Mouse (Mus musculus): Measurements from ENCODE around the gene Gtf2ird1.

Gene Gtf2ird1

GRCm38 (mm10) chr5:134442066-134442465 is 14.4 kb downstream of the Gtf2ird1 start:
- DNase-seq, result no peak

DNA sequence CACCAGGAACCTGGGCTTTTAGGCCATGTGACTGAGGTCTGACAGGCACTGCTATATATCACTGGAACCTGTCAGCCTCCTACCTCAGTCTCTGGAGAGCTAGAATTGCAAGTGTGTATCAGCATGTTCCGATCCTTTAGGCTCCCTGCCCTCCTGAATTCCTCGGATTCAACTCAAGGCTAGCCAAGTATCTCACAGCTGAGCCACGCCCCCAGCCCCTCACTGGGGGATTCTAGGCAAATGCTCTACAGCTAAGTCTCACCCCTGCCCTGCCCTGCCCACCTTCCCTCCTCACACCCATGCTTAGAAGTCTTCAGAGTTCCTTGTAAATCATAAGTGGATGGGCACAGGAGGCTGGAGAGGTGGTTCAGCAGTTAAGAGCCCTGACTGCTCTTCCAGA is 15.4 kb downstream of the Gtf2ird1 start:
- DNase-seq, result no peak

- DNase-seq, result no peak
These were observed 16.4 kb downstream of the Gtf2ird1 start for GRCm38 (mm10) chr5:134440098-134440497.

- DNase-seq, result no peak
These were observed 17.0 kb downstream of the Gtf2ird1 start for GRCm38 (mm10) chr5:134439481-134439880.

GRCm38 (mm10) chr5:134438676-134439425 is 17.7 kb downstream of the Gtf2ird1 start:
- DNase-seq, result no peak

DNA sequence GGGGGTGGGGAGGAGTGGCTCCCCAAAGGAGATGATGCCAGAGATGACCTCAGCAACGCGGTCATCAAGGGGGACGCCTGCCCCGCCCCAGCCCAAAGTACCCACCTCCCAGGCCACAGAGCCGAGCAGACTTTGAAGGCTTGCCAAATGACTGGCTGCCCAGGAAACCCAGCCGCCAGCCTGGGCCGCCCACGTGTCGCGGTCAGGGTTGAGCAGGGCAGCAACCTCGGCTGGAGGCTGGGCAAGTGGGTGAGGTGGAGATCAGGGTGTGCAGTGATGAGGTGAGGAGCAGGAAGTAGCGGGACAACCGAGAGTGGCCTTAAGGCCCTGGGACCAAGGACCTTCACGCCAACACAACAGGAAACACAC is 19.1 kb downstream of the Gtf2ird1 start:
- DNase-seq, result peak; percentile 36

DNA sequence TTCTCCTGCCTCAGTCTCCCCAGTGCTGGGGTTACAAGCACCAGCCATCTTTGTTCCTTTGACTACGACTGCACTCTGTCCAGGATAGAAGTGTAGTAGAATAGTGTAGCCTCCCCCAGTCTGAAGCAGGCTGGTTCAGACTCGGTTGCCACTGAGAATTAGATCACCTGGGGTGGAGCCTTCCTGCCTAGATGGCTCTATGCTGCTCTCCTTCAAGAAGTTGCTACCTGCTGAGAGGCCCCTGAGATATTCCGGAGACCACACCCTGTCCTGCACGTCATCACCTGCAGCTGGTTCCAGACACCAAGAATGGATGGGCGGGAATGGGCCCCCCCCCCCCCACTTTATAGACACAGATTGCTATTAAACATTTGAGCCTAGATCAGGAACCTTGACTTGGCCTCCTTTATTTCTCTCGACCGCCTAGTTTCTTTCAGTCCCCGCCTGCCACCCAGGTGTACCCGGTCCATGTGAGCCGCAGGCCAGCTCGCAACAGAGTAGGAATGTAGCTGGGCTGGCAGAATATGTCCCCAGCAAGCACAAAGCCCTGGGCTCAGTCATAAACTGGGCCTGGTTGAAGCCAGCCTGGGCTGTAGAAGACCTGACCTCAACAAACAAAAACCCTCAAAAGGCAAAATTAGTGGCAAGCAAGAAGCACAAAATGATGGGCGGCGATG is 19.6 kb downstream of the Gtf2ird1 start:
- no peak for DNase-seq

DNA sequence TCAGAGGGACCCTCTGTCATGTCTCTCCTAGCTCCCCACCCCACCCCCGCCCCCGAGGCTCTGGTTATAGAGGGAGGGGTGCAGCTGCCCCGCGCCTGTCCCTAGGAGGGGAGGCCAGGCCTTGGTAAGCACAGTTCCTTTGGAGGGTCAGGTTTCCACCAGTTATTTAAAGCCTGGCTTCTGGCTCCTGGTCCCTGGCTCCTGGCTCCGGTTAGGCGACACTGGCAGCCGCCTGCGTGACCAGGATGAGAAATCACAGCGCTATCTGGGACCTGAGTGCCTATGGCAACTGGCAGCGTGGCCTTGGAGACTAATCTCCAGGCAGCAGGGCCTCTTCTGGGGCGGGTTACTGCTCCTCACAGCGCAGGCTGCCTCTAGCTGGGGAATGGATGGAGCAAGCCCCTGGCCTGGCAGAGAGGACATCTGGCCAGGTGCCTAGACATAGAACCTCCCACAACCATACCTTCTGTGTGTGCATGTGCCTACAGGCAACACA is 20.6 kb downstream of the Gtf2ird1 start:
- DNase-seq, result no peak

DNA sequence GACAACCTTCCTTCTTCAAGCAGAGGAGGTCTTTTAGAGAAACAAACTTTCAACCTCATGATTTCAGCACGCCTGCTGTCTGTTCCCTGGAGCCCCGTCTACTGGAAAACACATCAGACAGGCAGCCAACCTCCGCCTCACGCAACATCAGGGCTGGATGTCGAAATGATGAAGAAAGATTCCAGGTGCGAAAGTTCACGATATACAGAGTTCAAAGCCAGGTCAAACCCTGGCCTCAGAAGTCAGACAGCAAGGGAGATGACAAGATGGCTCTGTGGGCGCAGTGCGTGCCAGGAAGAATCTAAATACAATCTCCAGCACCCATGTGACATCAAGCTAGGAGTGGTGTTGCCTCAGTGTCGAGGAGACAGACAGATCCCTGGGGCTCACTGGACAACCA is 23.4 kb downstream of the Gtf2ird1 start:
- DNase-seq, result no peak

- no peak for DNase-seq
These were observed 26.4 kb downstream of the Gtf2ird1 start for GRCm38 (mm10) chr5:134430087-134430486.

GRCm38 (mm10) chr5:134427664-134428063 is 28.9 kb downstream of the Gtf2ird1 start:
- DNase-seq, result no peak

DNA sequence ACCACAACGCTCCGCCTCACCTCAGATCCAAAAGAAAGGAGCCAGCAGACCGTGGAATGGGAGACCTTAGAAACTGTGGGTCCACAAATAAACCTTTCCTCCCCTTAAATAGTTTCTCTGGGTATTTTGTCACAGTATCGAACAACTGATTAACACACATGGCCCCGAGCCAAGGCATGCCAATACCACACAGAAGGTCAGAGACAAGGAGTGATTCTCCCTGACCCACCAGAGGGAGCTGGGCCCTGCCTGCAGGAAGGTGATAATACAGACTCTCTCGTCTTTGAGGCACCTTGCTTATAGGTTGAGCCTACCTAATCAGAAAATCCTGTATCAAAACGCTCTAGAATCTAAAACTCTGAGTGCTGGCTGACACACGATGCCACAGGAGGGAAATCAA is 30.9 kb downstream of the Gtf2ird1 start:
- DNase-seq, result no peak

DNA sequence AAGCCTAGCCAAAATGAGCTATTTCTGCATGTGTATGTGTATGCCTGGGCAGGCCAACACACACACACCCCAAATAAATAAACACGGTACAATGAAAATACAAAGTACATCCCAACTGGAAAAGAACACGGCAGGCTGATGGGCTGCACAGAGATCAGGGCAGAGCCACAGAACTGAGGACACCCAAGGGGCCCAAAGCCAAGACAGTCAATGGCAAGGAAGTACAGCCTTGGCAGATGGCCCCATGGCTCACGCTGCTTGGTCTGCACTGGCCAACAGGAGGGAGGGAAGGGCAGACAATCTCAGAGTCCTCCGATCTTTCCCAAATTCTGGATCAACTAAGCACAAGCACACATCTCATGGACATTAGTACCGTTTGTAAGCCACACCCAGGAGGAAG is 32.6 kb downstream of the Gtf2ird1 start:
- no peak for DNase-seq

GRCm38 (mm10) chr5:134423372-134423771 is 33.1 kb downstream of the Gtf2ird1 start:
- no peak for DNase-seq

DNA sequence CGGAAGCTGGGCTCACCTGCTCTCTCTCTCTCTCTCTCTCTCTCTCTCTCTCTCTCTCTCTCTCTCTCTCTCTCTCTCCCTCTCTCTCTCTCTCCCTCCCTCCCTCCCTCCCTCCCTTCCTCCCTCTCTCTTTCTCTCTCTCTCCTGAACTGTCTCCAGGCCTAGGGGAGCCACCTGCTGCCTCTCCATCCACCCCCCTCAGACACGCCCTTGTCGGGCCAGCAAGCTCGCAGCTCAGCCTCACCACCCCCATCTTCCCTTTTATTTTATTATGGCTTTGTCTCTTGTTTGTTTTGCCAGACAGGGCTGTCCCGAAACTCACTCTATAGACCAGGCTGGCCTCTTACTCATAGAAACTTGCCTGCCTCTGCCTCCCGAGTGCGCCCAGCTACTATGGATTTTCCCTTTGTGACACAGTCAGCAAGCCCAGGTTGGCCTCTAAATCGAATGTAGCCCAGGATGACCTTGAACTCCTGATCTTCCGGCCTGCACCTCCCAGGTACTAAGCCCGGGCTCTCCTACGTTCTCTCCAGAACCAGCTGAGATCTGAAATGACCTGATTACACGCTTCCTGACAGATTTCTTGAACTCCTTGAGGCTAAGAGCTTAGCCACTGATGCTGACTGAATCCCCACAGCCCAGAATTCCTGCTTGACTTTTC is 34.1 kb downstream of the Gtf2ird1 start:
- DNase-seq, result peak; percentile 41

DNA sequence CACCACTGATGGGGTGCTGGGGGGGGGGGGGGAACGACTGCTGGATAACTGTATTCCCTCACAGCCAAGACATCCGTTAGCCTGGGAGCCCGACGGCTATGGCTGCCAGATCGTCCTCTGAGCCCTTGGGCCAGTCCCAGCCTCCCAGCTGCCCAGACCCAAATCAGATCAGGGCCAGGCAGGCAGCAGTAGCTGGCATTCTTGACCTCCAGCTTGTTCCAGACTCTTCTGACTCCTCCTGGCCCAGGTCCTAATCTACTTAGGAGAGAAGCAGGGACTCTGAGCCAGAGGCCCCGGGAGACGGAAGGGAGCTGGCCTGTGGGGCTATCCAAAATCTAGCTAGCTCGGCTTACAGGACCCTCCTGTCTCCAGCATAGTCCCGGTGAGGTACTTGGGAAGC is 35.5 kb downstream of the Gtf2ird1 start:
- no peak for DNase-seq

GRCm38 (mm10) chr5:134419700-134420099 is 36.8 kb downstream of the Gtf2ird1 start:
- DNase-seq, result no peak

DNA sequence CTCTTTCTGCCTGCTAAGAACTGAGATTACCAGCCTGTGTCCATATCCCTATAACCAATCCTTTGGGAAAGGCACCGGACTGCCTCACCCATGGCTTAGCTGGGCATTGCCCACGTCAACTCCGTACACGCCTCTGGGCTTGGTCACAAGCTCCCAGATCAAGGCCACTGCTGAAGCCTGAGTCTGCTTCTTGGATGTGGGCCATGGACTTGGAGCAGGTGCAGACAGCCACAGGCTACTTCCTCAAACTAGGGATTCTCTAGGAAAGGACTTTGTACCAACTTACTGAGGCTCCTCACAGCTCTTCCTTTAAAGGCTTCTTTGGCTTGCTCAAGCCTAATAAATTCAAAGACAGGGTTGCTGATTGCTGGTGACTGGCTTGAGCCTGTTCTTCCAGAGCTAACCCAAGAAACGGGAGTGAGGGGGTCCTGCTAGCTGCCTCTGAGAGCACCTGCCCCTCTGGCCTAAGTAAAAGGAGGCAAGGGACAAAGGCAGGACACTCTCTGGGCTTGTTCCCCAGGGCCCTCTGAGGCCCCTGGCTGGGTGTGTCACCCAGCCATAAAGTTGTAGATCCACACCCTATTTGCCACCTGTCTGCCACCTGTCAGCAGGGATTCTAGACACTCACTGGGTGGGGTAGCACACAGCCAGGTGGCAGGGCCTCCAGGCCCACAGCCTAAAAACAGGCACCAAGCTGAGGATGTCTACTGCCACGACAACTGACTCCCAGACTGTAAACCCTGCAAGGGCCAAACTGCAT is 38.0 kb downstream of the Gtf2ird1 start:
- DNase-seq, result no peak

DNA sequence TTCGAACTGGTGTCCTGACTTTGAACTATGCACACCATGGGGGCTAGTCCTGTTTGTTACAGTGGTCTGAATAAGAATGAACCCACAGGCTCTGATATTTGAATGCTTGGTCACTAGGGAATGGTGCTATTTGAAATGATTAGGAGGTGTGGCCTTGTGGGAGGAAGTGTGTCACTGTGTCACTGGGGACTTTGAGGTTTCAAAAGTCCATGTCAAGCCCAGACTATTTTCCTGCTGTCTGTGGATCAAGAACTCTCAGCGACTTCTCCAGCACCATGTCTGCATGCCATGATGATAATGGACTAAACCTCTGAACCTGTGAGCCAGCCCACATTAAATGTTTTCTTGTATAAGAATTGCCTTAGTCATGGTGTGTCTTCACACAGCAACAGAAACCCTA is 44.2 kb downstream of the Gtf2ird1 start:
- no peak for DNase-seq

DNA sequence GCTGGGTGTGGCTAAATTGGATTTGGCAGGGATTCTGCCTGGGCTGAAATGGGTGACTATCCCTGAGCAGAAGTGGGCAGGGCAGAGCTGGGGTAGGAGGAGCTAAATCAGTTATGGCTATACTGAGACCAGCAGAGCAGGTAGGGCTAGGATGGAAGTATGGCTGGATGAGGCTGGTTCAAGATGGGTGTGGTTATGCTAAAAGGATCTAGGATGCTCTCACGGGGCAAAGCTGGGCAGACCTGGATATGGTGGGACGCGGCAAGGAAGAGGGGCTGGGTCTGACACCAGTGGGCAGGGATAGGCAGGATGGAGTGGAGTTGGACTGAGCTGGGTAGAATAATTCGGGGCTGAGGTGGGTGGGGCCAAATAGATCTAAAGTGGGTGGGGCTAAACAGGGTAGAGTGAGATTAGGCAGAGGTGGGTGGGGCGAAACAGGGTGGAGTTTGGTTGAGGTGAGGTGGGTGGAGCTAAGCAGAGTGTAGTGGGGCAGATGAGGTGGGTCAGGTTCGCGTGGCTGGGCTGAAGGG is 46.1 kb downstream of the Gtf2ird1 start:
- no peak for DNase-seq

GRCm38 (mm10) chr5:134409606-134410306 is 46.8 kb downstream of the Gtf2ird1 start:
- DNase-seq, result no peak

DNA sequence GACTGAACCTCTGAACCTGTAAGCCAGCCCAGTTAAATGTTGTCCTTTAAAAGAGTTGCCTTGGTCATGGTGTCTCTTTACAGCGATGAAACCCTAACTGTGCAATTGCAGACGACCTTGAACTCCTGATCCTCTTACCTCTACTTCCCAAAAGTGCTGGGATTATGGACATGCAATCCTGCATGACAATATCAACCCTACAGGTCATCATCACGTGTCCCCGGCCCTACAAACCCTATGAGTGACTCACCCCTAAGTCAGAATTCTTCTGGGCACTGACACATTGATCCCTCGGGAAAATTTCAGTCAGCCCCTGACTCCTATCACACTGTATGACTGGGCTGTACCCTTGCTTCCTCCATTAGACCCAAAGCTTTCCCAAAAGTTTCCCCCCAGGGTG is 48.4 kb downstream of the Gtf2ird1 start:
- no peak for DNase-seq

Data from thymus, postnatal 14 days (tissue).